ENCODE assay signal across 8 mouse cellular contexts in genomic region chr2:119035397-119035745, GRCm38 (mm10). TPM values are rescaled to one million over a fixed set of nuclear protein-coding genes. Genes with fewer than 3 reads are reported as not detected.
A peak's percentile ranks its signal among the peaks of the same experiment; 100 is the strongest.
DNase-seq lines count a peak whose midpoint lies in the region; ATAC-seq and TF ChIP-seq lines count a peak whose summit lies in the region.

No protein-coding gene starts in this region.

- H3K9ac ChIP-seq in lung, embryonic 15.5 days: peak overlapping the region; percentile 67
- H3K9ac ChIP-seq in forebrain, embryonic 11.5 days (ENCODE audit: low read length): peak overlapping the region; percentile 93
- H3K9ac ChIP-seq in limb, embryonic 14.5 days (ENCODE audit: low read depth, low read length, severe bottlenecking): peak overlapping the region; percentile 79

- H3K27ac ChIP-seq in lung, embryonic 15.5 days: peak overlapping the region; percentile 84
- H3K27ac ChIP-seq in forebrain, embryonic 11.5 days (ENCODE audit: low read depth, low read length): peak overlapping the region; percentile 92
- 0 out of 2 replicates have a peak overlapping the region, but pooled peaks have one; percentile 83 for H3K27ac ChIP-seq in limb, embryonic 14.5 days (replicated peaks; ENCODE audit: low read depth, low read length)
- no peak overlapping the region for H3K27ac ChIP-seq in small intestine, adult 2 months (ENCODE audit: insufficient read depth, low read depth, low read length)

- TF ChIP-seq CTCF in small intestine, adult 2 months (IDR thresholded peaks at IDR 0.05; ENCODE audit: extremely low read depth, insufficient read length, insufficient replicate concordance, low read depth, low read length): no peak

- no peaks in the 10 kb centered on the region for H3K27me3 ChIP-seq in lung, embryonic 15.5 days
- no peaks in the 10 kb centered on the region for H3K27me3 ChIP-seq in forebrain, embryonic 11.5 days (ENCODE audit: control insufficient read depth, insufficient read depth, low read length)
- H3K27me3 ChIP-seq in limb, embryonic 14.5 days (ENCODE audit: control insufficient read depth, insufficient read depth, low read length): no peaks in the 10 kb centered on the region
- H3K27me3 ChIP-seq in small intestine, adult 2 months (ENCODE audit: control insufficient read depth, insufficient read depth, low read length): no peaks in the 10 kb centered on the region

- H3K4me3 ChIP-seq in lung, embryonic 15.5 days: peak overlapping the region; percentile 74
- H3K4me3 ChIP-seq in forebrain, embryonic 11.5 days (ENCODE audit: low read depth, low read length): peak overlapping the region; percentile 90
- peak overlapping the region; percentile 94 for H3K4me3 ChIP-seq in limb, embryonic 14.5 days (replicated peaks; ENCODE audit: low read length)
- H3K4me3 ChIP-seq in small intestine, adult 2 months (ENCODE audit: low read depth, low read length): peak overlapping the region; percentile 69

- peaks cover 20% of the 10 kb centered on the region for H3K36me3 ChIP-seq in lung, embryonic 15.5 days
- H3K36me3 ChIP-seq in forebrain, embryonic 11.5 days (ENCODE audit: control insufficient read depth, insufficient read depth, low read length): peaks cover 10% of the 10 kb centered on the region; the same call in 1 of the 2 replicates
- peaks cover 27% of the 10 kb centered on the region for H3K36me3 ChIP-seq in limb, embryonic 14.5 days (ENCODE audit: control insufficient read depth, insufficient read depth, low read length)
- peaks cover 9% of the 10 kb centered on the region for H3K36me3 ChIP-seq in small intestine, adult 2 months (ENCODE audit: control insufficient read depth, insufficient read depth, low read length)

- H3K4me2 ChIP-seq in lung, embryonic 15.5 days: peak overlapping the region; percentile 74
- peak overlapping the region; percentile 73 for H3K4me2 ChIP-seq in forebrain, embryonic 11.5 days (ENCODE audit: low read depth, low read length, severe bottlenecking)
- H3K4me2 ChIP-seq in limb, embryonic 14.5 days (replicated peaks; ENCODE audit: low read depth, low read length, severe bottlenecking): peak overlapping the region; percentile 67

- TF ChIP-seq POLR2A in limb, embryonic 14.5 days (IDR thresholded peaks at IDR 0.05; ENCODE audit: borderline replicate concordance, extremely low read depth, insufficient read depth, insufficient read length): no peak
- no peak for TF ChIP-seq POLR2A in small intestine, adult 2 months (IDR thresholded peaks at IDR 0.05; ENCODE audit: low read depth, low read length)

- no peaks in the 10 kb centered on the region for H3K9me3 ChIP-seq in lung, embryonic 15.5 days
- H3K9me3 ChIP-seq in forebrain, embryonic 11.5 days (ENCODE audit: control insufficient read depth, low read length): no peaks in the 10 kb centered on the region
- no peaks in the 10 kb centered on the region for H3K9me3 ChIP-seq in limb, embryonic 14.5 days (ENCODE audit: control insufficient read depth, low read length)

- DNase-seq in lung, postnatal 25 days (ENCODE audit: low spot score): no peak
- no peak for DNase-seq in forebrain, embryonic 11.5 days (ENCODE audit: low spot score)
- no peak for DNase-seq in limb, embryonic 14.5 days (ENCODE audit: low spot score)
- no peak for DNase-seq in spleen, postnatal 36 days (ENCODE audit: low spot score in 2 of 2)
- no peak for DNase-seq in T-cell, adult 2 months (ENCODE audit: low spot score)
- no peak for DNase-seq in gastrocnemius, adult 18-20 months (ENCODE audit: low spot score)

- 7% methylated on average over 7 of the region's 7 CpGs for WGBS in lung, embryonic 15.5 days
- WGBS in forebrain, embryonic 11.5 days: 8% methylated on average over 7 of the region's 7 CpGs
- WGBS in limb, embryonic 14.5 days: 10% methylated on average over 7 of the region's 7 CpGs
- 13% methylated on average over 7 of the region's 7 CpGs for WGBS in small intestine, adult 2 months

- peaks cover 14% of the 10 kb centered on the region for H3K4me1 ChIP-seq in lung, embryonic 15.5 days
- 0 out of 2 replicates have a peak, but pooled peaks cover 2% of the 10 kb centered on the region for H3K4me1 ChIP-seq in forebrain, embryonic 11.5 days (replicated peaks; ENCODE audit: control insufficient read depth, insufficient read depth, low read length)
- peaks cover 8% of the 10 kb centered on the region for H3K4me1 ChIP-seq in limb, embryonic 14.5 days (ENCODE audit: control insufficient read depth, insufficient read depth, low read length)
- H3K4me1 ChIP-seq in small intestine, adult 2 months (ENCODE audit: control insufficient read depth, insufficient read depth, insufficient read length, low read length): no peaks in the 10 kb centered on the region

- no peak for ATAC-seq in lung, embryonic 15.5 days (ENCODE audit: borderline replicate concordance, extremely low read depth, low FRiP score, low TSS enrichment)
- no peak for ATAC-seq in forebrain, embryonic 11.5 days (replicated peaks; ENCODE audit: low FRiP score)
- no peak for ATAC-seq in limb, embryonic 14.5 days (ENCODE audit: low FRiP score, low read depth)

RNA-seq across cellular contexts. Expression of gene Rpusd2, which starts 0.8 kb away (rescaled TPM):
- polyA plus RNA-seq in lung, embryonic 15.5 days (2015; fragmentation: Nextera tagmentation; extraction: Ambion mirVana): 3.3 and 4.1 TPM in 2 replicates
- 8.3 and 8.9 TPM in 2 replicates for polyA plus RNA-seq in forebrain, embryonic 11.5 days (2014; fragmentation: Nextera tagmentation; extraction: Ambion mirVana)
- 6.0 and 6.2 TPM in 2 replicates for polyA plus RNA-seq in limb, embryonic 14.5 days (2012; rRNA removed)
- 3.6 and 3.8 TPM in 2 replicates for polyA plus RNA-seq in limb, embryonic 14.5 days (2014; fragmentation: Nextera tagmentation; extraction: Ambion mirVana)
- polyA plus RNA-seq in small intestine, adult 2 months (2012; rRNA removed): 1.1 and 1.9 TPM in 2 replicates
- 1 to 10 TPM; 2.5 to 3.2 TPM for total RNA-seq in gastrocnemius, adult 18-20 months (2021)

RNA-seq across cellular contexts. Expression of gene Ccdc32, which starts 6.2 kb away (rescaled TPM):
- polyA plus RNA-seq in lung, embryonic 15.5 days (2015; fragmentation: Nextera tagmentation; extraction: Ambion mirVana): 22.7 and 24.3 TPM in 2 replicates
- polyA plus RNA-seq in forebrain, embryonic 11.5 days (2014; fragmentation: Nextera tagmentation; extraction: Ambion mirVana): 22.1 and 24.0 TPM in 2 replicates
- polyA plus RNA-seq in limb, embryonic 14.5 days (2012; rRNA removed): 13.5 and 14.6 TPM in 2 replicates
- 21.5 and 23.5 TPM in 2 replicates for polyA plus RNA-seq in limb, embryonic 14.5 days (2014; fragmentation: Nextera tagmentation; extraction: Ambion mirVana)
- 3.9 and 10.0 TPM in 2 replicates for polyA plus RNA-seq in small intestine, adult 2 months (2012; rRNA removed)
- 1 to 10 TPM; 3.6 to 3.9 TPM for total RNA-seq in gastrocnemius, adult 18-20 months (2021)

RNA-seq across cellular contexts. Expression of gene Knl1, which starts 11.5 kb away (rescaled TPM):
- polyA plus RNA-seq in lung, embryonic 15.5 days (2015; fragmentation: Nextera tagmentation; extraction: Ambion mirVana): 64.0 and 70.3 TPM in 2 replicates
- 61.0 and 69.4 TPM in 2 replicates for polyA plus RNA-seq in forebrain, embryonic 11.5 days (2014; fragmentation: Nextera tagmentation; extraction: Ambion mirVana)
- polyA plus RNA-seq in limb, embryonic 14.5 days (2012; rRNA removed): 3.6 and 5.5 TPM in 2 replicates
- polyA plus RNA-seq in limb, embryonic 14.5 days (2014; fragmentation: Nextera tagmentation; extraction: Ambion mirVana): 34.5 and 37.1 TPM in 2 replicates
- 0.11 and 0.15 TPM in 2 replicates for polyA plus RNA-seq in small intestine, adult 2 months (2012; rRNA removed)
- under 1 TPM; 0.05 to 0.27 TPM for total RNA-seq in gastrocnemius, adult 18-20 months (2021)
